Mouse (Mus musculus) left cerebral cortex, adult 8-10 months (tissue): ENCODE measurements around the gene Lsmem1. TPM values are rescaled to one million over a fixed set of nuclear protein-coding genes. Genes with fewer than 3 reads are reported as not detected.

Source experiments
- DNase-seq, 2 experiments: peaks; one replicate each; pipeline ENCODE4 v3.0.0; 2022; ENCODE audit warnings: low spot score in 2 of 2
- microRNA-seq, 2 experiments: library from miRNA; unstranded; fragments of <30 nt; microRNA quantifications; one replicate each; pipeline ENCODE4 v1.2.0; 2022
- total RNA-seq, 4 experiments: library from RNA; stranded (reverse); gene quantifications; 2 replicates each; pipeline ENCODE4 v1.2.4; 2022

Gene Lsmem1
- total RNA-seq, 4 experiments from 2014 or later, result 1.2 to 3.4 (median 1.7) TPM

- no peak for DNase-seq
Observed at GRCm38 (mm10) chr12:40146510-40146909, 52.8 kb downstream of the Lsmem1 start.

DNA sequence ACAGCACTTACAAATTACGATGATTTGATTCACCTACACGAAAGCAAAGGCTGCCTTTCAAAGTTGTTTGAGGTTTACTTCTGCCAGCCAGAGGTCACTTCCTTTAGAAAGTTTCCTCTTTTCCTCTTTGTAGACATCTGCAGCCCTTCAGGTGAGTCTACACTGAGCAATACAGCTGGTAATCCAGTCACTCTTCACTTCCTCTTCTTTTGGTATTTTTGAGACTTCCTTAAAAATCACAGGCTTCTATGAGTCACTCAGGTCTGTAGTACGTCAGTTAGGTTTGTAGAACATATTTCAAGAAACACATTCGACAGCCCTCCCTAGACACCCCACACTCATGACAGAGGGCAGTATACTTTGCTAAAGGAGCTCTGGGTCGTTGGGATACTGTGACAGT is 58.6 kb downstream of the Lsmem1 start:
- no peak for DNase-seq

DNA sequence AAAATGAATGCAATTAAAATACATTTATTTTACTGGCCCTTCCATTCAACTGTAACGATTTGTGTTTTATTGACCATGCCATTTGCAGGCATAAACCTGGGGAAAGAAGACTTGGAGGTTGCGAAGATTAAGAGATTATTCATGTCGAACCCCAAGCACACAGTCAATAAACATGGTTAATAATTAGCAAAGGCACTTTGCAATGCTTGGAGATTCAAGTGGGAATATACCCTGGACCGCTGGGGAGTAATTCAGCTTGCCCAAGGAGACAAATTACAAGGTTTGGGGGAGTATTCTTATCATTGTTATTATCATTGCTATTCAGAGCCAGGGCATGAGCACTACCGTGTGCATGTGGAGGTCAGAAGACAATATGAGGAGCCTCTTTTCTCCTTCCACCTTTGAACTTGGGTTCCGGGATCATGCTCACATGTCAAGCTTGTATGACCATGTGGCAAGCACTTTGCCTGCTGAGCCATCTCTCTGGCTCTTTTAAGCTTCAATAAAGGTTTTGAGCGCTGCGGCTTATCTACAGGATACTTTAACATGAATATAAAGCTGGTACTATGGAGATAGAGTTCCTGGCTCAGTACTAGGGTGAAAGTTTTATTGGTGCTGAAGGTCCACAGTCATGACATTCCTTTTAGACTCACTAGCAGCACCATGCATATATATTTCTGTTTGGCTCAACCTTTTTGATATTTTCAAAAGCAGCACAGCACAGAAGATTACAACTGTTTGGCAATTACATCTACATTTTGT is 59.6 kb downstream of the Lsmem1 start:
- DNase-seq, result no peak

DNA sequence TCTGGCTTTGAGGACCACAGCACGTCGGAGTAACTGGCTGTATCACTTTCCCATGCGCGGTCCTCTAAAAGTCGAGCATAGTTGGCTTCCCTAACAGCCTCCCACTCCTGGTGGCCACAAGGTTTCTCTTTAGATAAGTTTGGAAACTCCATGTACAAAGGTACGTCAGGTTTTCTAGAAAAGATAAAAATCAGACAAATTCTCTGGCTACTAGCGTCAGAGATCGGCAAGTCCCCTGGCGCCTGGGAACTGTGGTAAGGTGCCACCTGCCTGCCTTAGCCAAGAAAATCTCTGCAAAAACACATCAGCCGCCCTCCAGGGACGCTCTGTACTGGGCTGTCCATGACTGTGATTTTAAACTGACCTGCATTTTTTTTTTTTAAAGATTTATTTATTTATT is 64.8 kb downstream of the Lsmem1 start:
- no peak for DNase-seq

DNA sequence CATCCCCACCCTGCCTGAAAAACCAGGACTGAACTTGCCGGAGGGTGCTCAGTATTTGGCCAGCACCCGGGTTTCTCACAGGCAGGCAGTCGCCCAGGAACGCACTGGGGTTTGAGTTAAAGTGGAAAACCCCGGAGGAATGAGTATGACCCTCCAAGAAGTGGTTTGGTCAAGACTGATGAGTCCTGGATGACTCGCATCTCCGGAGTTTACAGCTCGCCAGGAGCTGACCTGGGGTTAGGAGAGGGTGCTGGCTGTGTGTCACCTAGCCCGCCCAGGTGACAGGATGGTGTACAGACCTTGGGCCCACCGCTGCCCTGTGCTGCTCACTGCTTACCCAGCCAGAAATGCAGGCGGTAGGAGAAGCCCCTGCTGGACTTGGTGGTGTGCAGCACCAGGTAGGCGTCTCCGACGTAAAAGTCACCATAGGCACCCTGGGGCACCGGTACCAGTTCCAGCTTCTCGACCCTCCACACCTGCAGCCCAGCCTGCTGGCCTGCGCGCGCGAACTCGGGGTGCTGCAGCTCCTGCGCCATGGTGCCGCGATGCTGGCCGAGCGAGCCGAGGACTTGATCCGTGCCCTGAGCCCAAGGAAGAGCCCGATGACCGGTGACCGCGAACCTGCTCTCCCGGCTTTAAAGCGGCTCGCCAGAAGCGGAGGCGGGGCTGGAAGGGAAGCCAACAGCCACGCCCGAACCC is 65.6 kb downstream of the Lsmem1 start, which contains the start of gene Scin:
Gene Scin, minus strand, starts transcription at position 656 of the 699 bp plus-strand sequence.
- no peak for DNase-seq

GRCm38 (mm10) chr12:40133194-40133572 is 66.1 kb downstream of the Lsmem1 start:
- DNase-seq, result no peak

Small RNA genes lying within 50 kb of the gene (microRNA-seq; reads per million reads assigned to microRNA genes)
- 0 reads per million in 2 experiments for gene Mir1938

Other genes starting within 250 kb of the Lsmem1 start
- 10 to 100 TPM; 39.2 to 44.6 (median 40.7) TPM for gene Arl4a, start 161.5 kb downstream of the Lsmem1 start, total RNA-seq
- under 1 TPM in 3 of 4 experiments, not detected in 1; 0.15 to 0.46 (median 0.27) TPM for gene Scin, start 65.3 kb downstream of the Lsmem1 start, total RNA-seq
- gene Ifrd1, start 49.0 kb upstream of the Lsmem1 start, total RNA-seq, result 10 to 100 TPM; 73.2 to 98.4 (median 90.6) TPM
- gene Zfp277, start 246.4 kb upstream of the Lsmem1 start, total RNA-seq, result 10 to 100 TPM; 19.8 to 23.3 (median 20.0) TPM
- gene Dock4, start 246.5 kb upstream of the Lsmem1 start, total RNA-seq, result 10 to 100 TPM; 81.2 to 91.5 (median 85.3) TPM